Mouse (Mus musculus) kidney, embryonic 14.5 days (tissue): ENCODE data around the gene Duxf3. TPM values are rescaled to one million over a fixed set of nuclear protein-coding genes. Genes with fewer than 3 reads are reported as not detected.

Source experiments
- ATAC-seq: fragments of 200-750 bp; cut with Nextera tagmentation; 2 replicates; pipeline ENCODE4 v1.8.0; 2017; ENCODE audit warnings: moderate number of reproducible peaks, mild to moderate bottlenecking, moderate TSS enrichment, moderate library complexity; ENCODE audit not compliant: low FRiP score, low TSS enrichment
- H3K27ac ChIP-seq: fragments of 300-500 bp; sonication (generic); 2 replicates; pipeline ENCODE4 v1.5.1; 2014; ENCODE audit warnings: low read depth, mild to moderate bottlenecking, low read length, moderate library complexity, mixed read lengths
- H3K27me3 ChIP-seq: fragments of 300-500 bp; sonication (generic); 2 replicates; pipeline ENCODE4 v1.6.1; 2014; ENCODE audit warnings: mild to moderate bottlenecking, low read length; ENCODE audit not compliant: control insufficient read depth, insufficient read depth
- H3K36me3 ChIP-seq: fragments of 300-500 bp; sonication (generic); 2 replicates; pipeline ENCODE4 v1.6.1; 2014; ENCODE audit warnings: low read length, mixed read lengths; ENCODE audit not compliant: control insufficient read depth, insufficient read depth
- H3K4me1 ChIP-seq: fragments of 300-500 bp; sonication (generic); 2 replicates; pipeline ENCODE4 v1.6.1; 2014; ENCODE audit warnings: low read length, mixed read lengths; ENCODE audit not compliant: control insufficient read depth, insufficient read depth
- H3K4me2 ChIP-seq: fragments of 300-500 bp; sonication (generic); replicated peaks from 2 replicates; pipeline ENCODE4 v1.6.1; 2014; ENCODE audit warnings: low read depth, mild to moderate bottlenecking, low read length
- H3K4me3 ChIP-seq: fragments of 300-500 bp; sonication (generic); 2 replicates; pipeline ENCODE4 v1.5.1; 2014; ENCODE audit warnings: mild to moderate bottlenecking, low read length
- H3K9ac ChIP-seq: fragments of 300-500 bp; sonication (generic); 2 replicates; pipeline ENCODE4 v1.6.1; 2014; ENCODE audit warnings: low read depth, mild to moderate bottlenecking, low read length, moderate library complexity
- H3K9me3 ChIP-seq: fragments of 300-500 bp; sonication (generic); 2 replicates; pipeline ENCODE4 v1.6.1; 2016; ENCODE audit warnings: low read length; ENCODE audit not compliant: control insufficient read depth
- WGBS: fragments of 180-500 bp; shearing (Covaris S2); extraction: QIAGEN DNeasy Blood & Tissue Kit; methylation state at CpG from one replicate; pipeline ENCODE4 v1.1.7; 2014; 5-methylcytosine and 5-hydroxymethylcytosine counted together
- polyA plus RNA-seq: library from polyadenylated mRNA; unstranded; fragments of >200 nt; fragmentation: Nextera tagmentation; extraction: Ambion mirVana; gene quantifications from 2 replicates; pipeline ENCODE4 v1.2.1, GENCODE M21; 2014

The Duxf3 gene
- polyA plus RNA-seq, 1 experiment from 2014 or later, result not detected

GRCm38 (mm10) chr10:58212230-58212629, 20.2 kb downstream of the Duxf3 start:
- H3K27me3 ChIP-seq, result no peaks in the 10 kb centered on the region
- H3K27ac ChIP-seq, result no peak overlapping the region
- 75% methylated on average over 7 of the region's 7 CpGs for WGBS
- no peaks in the 10 kb centered on the region for H3K4me1 ChIP-seq
- H3K4me2 ChIP-seq, result no peak overlapping the region
- H3K4me3 ChIP-seq, result no peak overlapping the region
- no peak for ATAC-seq
- H3K36me3 ChIP-seq, result no peaks in the 10 kb centered on the region
- H3K9ac ChIP-seq, result no peak overlapping the region
- no peaks in the 10 kb centered on the region for H3K9me3 ChIP-seq

- WGBS, result 91% methylated on average over 2 of the region's 2 CpGs
- Histone ChIP-seq H3K27ac (no peak overlapping the region), H3K4me1 (no peaks in the 10 kb centered on the region), H3K36me3 (no peaks in the 10 kb centered on the region), H3K4me3 (no peak overlapping the region), H3K9me3 (no peaks in the 10 kb centered on the region), H3K27me3 (no peaks in the 10 kb centered on the region), H3K4me2 (no peak overlapping the region), H3K9ac (no peak overlapping the region)
- ATAC-seq, result no peak
Observed at GRCm38 (mm10) chr10:58211213-58211612, 21.3 kb downstream of the Duxf3 start.

- Histone ChIP-seq H3K4me2 (no peak overlapping the region), H3K27me3 (no peaks in the 10 kb centered on the region), H3K9me3 (no peaks in the 10 kb centered on the region), H3K36me3 (no peaks in the 10 kb centered on the region), H3K4me3 (no peak overlapping the region), H3K4me1 (no peaks in the 10 kb centered on the region), H3K9ac (no peak overlapping the region), H3K27ac (no peak overlapping the region)
- no peak for ATAC-seq
- 62% methylated on average over 1 of the region's 1 CpGs for WGBS
Observed at GRCm38 (mm10) chr10:58210514-58210913, 22.0 kb downstream of the Duxf3 start.

GRCm38 (mm10) chr10:58209710-58210467, 22.6 kb downstream of the Duxf3 start:
- no peaks in the 10 kb centered on the region for H3K9me3 ChIP-seq
- ATAC-seq, result no peak
- no peaks in the 10 kb centered on the region for H3K36me3 ChIP-seq
- H3K4me3 ChIP-seq, result no peak overlapping the region
- no peak overlapping the region for H3K27ac ChIP-seq
- 81% methylated on average over 2 of the region's 2 CpGs for WGBS
- no peak overlapping the region for H3K4me2 ChIP-seq
- no peak overlapping the region for H3K9ac ChIP-seq
- no peaks in the 10 kb centered on the region for H3K4me1 ChIP-seq
- H3K27me3 ChIP-seq, result no peaks in the 10 kb centered on the region

GRCm38 (mm10) chr10:58206639-58207404, 25.7 kb downstream of the Duxf3 start:
- WGBS, result 91% methylated on average over 4 of the region's 4 CpGs
- H3K9me3 ChIP-seq, result no peaks in the 10 kb centered on the region
- H3K4me1 ChIP-seq, result no peaks in the 10 kb centered on the region
- H3K27ac ChIP-seq, result no peak overlapping the region
- no peak for ATAC-seq
- no peak overlapping the region for H3K9ac ChIP-seq
- no peak overlapping the region for H3K4me2 ChIP-seq
- H3K4me3 ChIP-seq, result no peak overlapping the region
- no peaks in the 10 kb centered on the region for H3K27me3 ChIP-seq
- no peaks in the 10 kb centered on the region for H3K36me3 ChIP-seq

- H3K9me3 ChIP-seq, result no peaks in the 10 kb centered on the region
- no peak overlapping the region for H3K9ac ChIP-seq
- H3K36me3 ChIP-seq, result no peaks in the 10 kb centered on the region
- ATAC-seq, result no peak
- no peak overlapping the region for H3K27ac ChIP-seq
- H3K4me2 ChIP-seq, result no peak overlapping the region
- no peaks in the 10 kb centered on the region for H3K4me1 ChIP-seq
- H3K27me3 ChIP-seq, result no peaks in the 10 kb centered on the region
- H3K4me3 ChIP-seq, result no peak overlapping the region
- 48% methylated on average over 1 of the region's 1 CpGs for WGBS
Observed at GRCm38 (mm10) chr10:58205986-58206385, 26.5 kb downstream of the Duxf3 start.

Other genes with a start within 250 kb of the Duxf3 start
- gene AW822073, start 7.7 kb downstream of the Duxf3 start, polyA plus RNA-seq, result not detected in 2 replicates
- gene Gm4981, start 4.0 kb upstream of the Duxf3 start, polyA plus RNA-seq, result not detected in 2 replicates
- 52.2 and 62.0 TPM in 2 replicates for gene Gcc2, start 22.8 kb upstream of the Duxf3 start, polyA plus RNA-seq
- 112 and 131 TPM in 2 replicates for gene Lims1, start 90.8 kb upstream of the Duxf3 start, polyA plus RNA-seq
- 26.2 and 48.2 TPM in 2 replicates for gene Ranbp2, start 214.2 kb upstream of the Duxf3 start, polyA plus RNA-seq